Mouse (Mus musculus) midbrain, embryonic 10.5 days (tissue): ENCODE data around the gene B9d2. TPM values are rescaled to one million over a fixed set of nuclear protein-coding genes. Genes with fewer than 3 reads are reported as not detected.

Experiments
- DNase-seq: peaks from one replicate; pipeline ENCODE4 v3.0.0-alpha.2; 2017; ENCODE audit warnings: low spot score
- H3K27ac ChIP-seq: fragments of 300-500 bp; sonication (generic); replicated peaks from 2 replicates; pipeline ENCODE4 v1.5.1; 2016; ENCODE audit warnings: mild to moderate bottlenecking
- H3K27me3 ChIP-seq: fragments of 300-500 bp; sonication (generic); 2 replicates; pipeline ENCODE4 v1.6.1; 2016; ENCODE audit warnings: low read depth, mild to moderate bottlenecking; ENCODE audit not compliant: poor library complexity, severe bottlenecking
- H3K36me3 ChIP-seq: fragments of 300-500 bp; sonication (generic); 2 replicates; pipeline ENCODE4 v1.6.1; 2016; ENCODE audit warnings: mild to moderate bottlenecking, moderate library complexity
- H3K4me1 ChIP-seq: fragments of 300-500 bp; sonication (generic); 2 replicates; pipeline ENCODE4 v1.6.1; 2016
- H3K4me3 ChIP-seq: fragments of 300-500 bp; sonication (generic); 2 replicates; pipeline ENCODE4 v1.5.1; 2016; ENCODE audit warnings: mild to moderate bottlenecking, moderate library complexity
- H3K9me3 ChIP-seq: fragments of 300-500 bp; sonication (generic); replicated peaks from 2 replicates; pipeline ENCODE4 v1.6.1; 2016; ENCODE audit warnings: mild to moderate bottlenecking
- WGBS: fragments of 180-500 bp; shearing (Covaris S2); methylation state at CpG from one replicate; pipeline ENCODE4 v1.1.7; 2016; 5-methylcytosine and 5-hydroxymethylcytosine counted together
- polyA plus RNA-seq: library from polyadenylated mRNA; unstranded; fragments of >200 nt; fragmentation: Nextera tagmentation; extraction: Ambion mirVana; gene quantifications from 2 replicates; pipeline ENCODE4 v1.2.1, GENCODE M21; 2016

Gene B9d2
- polyA plus RNA-seq, 1 experiment from 2014 or later = 38.9 TPM

- no peak for DNase-seq
- 84% methylated on average over 15 of the region's 15 CpGs for WGBS
- Histone ChIP-seq H3K4me1 (peaks cover 19% of the 10 kb centered on the region), H3K27me3 (peaks cover 60% of the 10 kb centered on the region), H3K9me3 (no peaks in the 10 kb centered on the region), H3K27ac (no peak overlapping the region), H3K36me3 (no peaks in the 10 kb centered on the region), H3K4me3 (no peak overlapping the region)
Measured at GRCm38 (mm10) chr7:25676085-25676781, 4.3 kb upstream of the B9d2 start.

GRCm38 (mm10) chr7:25677013-25677412, 3.6 kb upstream of the B9d2 start:
- H3K27ac ChIP-seq = no peak overlapping the region

DNA sequence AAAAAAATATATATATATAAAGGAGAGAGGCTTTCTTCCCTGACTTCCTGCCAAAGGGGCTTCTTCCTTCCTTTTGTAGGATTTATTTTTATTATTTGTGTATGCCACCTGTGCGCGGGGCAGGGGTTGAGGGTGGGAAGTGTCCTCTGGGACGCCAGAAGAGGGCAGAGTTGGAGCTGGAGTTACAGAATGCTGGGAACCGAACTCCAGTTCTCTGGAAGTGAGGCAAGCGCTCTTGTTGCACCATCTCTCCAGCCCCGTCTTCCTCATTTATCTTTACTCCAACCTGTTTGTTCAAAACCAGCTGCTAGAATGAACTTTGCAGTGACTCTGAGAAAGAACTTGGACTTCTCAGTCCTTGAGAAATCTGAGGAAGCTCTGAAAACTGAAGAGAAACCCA, 609 bp upstream of the B9d2 start:
- no peak for DNase-seq
- H3K27ac ChIP-seq = peak overlapping the region; percentile 97; the same call in 1 of the 2 replicates

More at GRCm38 (mm10) chr7:25677013-25677412, 3.6 kb upstream of the B9d2 start:
- Histone ChIP-seq H3K4me3 (no peak overlapping the region), H3K4me1 (peaks cover 25% of the 10 kb centered on the region), H3K36me3 (no peaks in the 10 kb centered on the region), H3K27me3 (peaks cover 60% of the 10 kb centered on the region), H3K9me3 (no peaks in the 10 kb centered on the region)
- WGBS = 89% methylated on average over 7 of the region's 7 CpGs
- no peak for DNase-seq

GRCm38 (mm10) chr7:25681341-25682231, 1.0 kb downstream of the B9d2 start:
- H3K36me3 ChIP-seq = peaks cover 14% of the 10 kb centered on the region; the same call in 1 of the 2 replicates
- no peak for DNase-seq
- peaks cover 24% of the 10 kb centered on the region for H3K4me1 ChIP-seq
- 68% methylated on average over 15 of the region's 15 CpGs for WGBS
- no peak overlapping the region; the same call in 1 of the 2 replicates for H3K27ac ChIP-seq
- H3K27me3 ChIP-seq = peaks cover 45% of the 10 kb centered on the region
- no peaks in the 10 kb centered on the region for H3K9me3 ChIP-seq
- peak overlapping the region; percentile 74 for H3K4me3 ChIP-seq

More for the DNA sequence above, 609 bp upstream of the B9d2 start:
- no peaks in the 10 kb centered on the region for H3K9me3 ChIP-seq
- peak overlapping the region; percentile 74 for H3K4me3 ChIP-seq
- peaks cover 18% of the 10 kb centered on the region for H3K4me1 ChIP-seq
- H3K27me3 ChIP-seq = peaks cover 45% of the 10 kb centered on the region
- 11% methylated on average over 6 of the region's 6 CpGs for WGBS
- peaks cover 14% of the 10 kb centered on the region; the same call in 1 of the 2 replicates for H3K36me3 ChIP-seq

DNA sequence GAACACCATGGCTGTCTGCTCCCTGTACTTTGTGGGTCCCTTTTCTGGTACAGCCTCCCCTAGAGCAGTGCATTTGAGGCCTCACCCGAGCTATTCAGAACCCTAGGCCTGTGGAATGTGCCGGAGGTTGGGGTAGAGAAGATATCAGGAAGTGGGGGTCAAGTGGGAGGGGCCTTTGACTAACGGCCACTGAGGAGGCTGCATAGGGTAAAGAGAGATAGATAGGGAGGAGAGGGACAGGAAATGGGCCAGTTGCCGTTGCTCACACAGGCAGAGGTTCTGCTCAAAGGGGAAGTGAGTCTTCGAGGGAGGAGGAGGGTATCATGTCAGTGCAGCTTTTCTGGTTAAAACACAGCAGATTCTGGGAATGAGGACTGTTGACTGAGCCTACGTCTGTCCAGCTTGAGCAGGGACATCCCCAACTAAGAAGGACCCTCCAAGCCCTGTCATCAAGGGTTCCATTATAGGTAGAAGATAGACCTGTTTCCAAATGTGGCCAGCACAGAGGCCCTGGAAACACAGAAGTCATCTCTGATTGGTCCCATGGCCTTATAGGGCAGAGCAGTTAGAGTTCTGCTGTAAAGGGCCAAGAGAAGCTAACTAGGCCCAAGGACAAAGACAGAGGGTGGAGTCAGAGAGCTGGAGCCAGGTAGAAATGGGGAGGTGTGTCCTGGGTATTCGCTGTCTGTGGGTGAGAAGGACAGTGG, 3.0 kb downstream of the B9d2 start:
- DNase-seq = no peak
- peaks cover 14% of the 10 kb centered on the region; the same call in 1 of the 2 replicates for H3K36me3 ChIP-seq
- H3K9me3 ChIP-seq = no peaks in the 10 kb centered on the region
- peaks cover 44% of the 10 kb centered on the region for H3K4me1 ChIP-seq
- no peak overlapping the region for H3K27ac ChIP-seq
- H3K27me3 ChIP-seq = peaks cover 54% of the 10 kb centered on the region
- WGBS = 76% methylated on average over 7 of the region's 7 CpGs
- no peak overlapping the region for H3K4me3 ChIP-seq

- Histone ChIP-seq H3K9me3 (no peaks in the 10 kb centered on the region), H3K4me3 (no peak overlapping the region), H3K27ac (no peak overlapping the region), H3K4me1 (peaks cover 55% of the 10 kb centered on the region), H3K36me3 (peaks cover 14% of the 10 kb centered on the region; the same call in 1 of the 2 replicates), H3K27me3 (peaks cover 54% of the 10 kb centered on the region)
- no peak for DNase-seq
- WGBS = 91% methylated on average over 6 of the region's 6 CpGs
Measured at GRCm38 (mm10) chr7:25684659-25685058, 4.1 kb downstream of the B9d2 start.

GRCm38 (mm10) chr7:25685926-25686470, 5.4 kb downstream of the B9d2 start:
- Histone ChIP-seq H3K27ac (no peak overlapping the region), H3K27me3 (peaks cover 66% of the 10 kb centered on the region), H3K36me3 (peaks cover 14% of the 10 kb centered on the region; the same call in 1 of the 2 replicates), H3K4me3 (peak overlapping the region; percentile 63; the same call in 1 of the 2 replicates), H3K4me1 (peaks cover 48% of the 10 kb centered on the region), H3K9me3 (no peaks in the 10 kb centered on the region)
- DNase-seq = no peak
- 72% methylated on average over 21 of the region's 21 CpGs for WGBS

DNA sequence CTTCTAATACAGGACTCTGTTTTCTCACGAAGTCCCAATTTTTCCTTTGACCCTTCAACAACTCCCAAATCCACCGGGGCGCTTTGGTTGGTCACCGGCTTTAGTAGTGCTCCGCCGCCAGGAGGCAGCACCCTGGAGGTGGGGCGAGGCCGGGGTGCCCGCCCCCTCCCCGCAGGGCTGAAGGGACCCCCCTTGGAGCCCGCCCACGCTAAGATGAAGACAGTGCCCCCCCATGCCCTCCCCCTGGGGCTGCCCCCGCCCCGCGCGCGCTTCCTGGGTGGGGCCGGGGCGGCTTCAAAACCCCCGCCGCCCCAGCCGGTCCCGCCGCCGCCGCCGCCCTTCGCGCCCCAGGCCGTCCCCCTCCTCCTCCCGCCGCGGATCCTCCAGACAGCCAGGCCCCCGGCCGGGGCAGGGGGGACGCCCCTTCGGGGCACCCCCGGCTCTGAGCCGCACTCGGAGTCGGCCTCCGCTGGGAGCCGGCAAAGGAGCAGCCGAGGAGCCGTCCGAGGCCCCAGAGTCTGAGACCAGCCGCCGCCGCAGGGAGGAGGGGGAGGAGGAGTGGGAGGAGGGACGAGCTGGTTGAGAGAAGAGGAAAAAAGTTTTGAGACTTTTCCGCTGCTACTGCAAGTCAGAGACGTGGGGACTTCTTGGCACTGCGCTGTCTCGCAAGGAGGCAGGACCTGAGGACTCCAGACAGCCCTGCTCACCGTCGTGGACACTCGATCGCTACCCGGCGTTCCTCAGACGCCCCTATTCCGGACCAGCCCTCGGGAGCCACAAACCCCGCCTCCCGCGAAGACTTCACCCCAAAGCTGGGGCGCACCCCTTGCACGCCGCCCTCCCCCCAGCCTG, 6.3 kb downstream of the B9d2 start, which contains the start of gene Tgfb1:
TSS of gene Tgfb1 (plus strand) at position 323 of the 852 bp plus-strand sequence.
- Histone ChIP-seq H3K27ac (peak within 1 kb of the TSS; percentile 81), H3K4me1 (peaks cover 40% of the 10 kb centered on the region), H3K9me3 (no peaks in the 10 kb centered on the region), H3K4me3 (peak within 1 kb of the TSS; percentile 63), H3K27me3 (peaks cover 75% of the 10 kb centered on the region), H3K36me3 (peaks cover 14% of the 10 kb centered on the region; the same call in 1 of the 2 replicates)
- under 1% methylated on average over 58 of the region's 69 CpGs for WGBS
- peak; percentile 74 for DNase-seq

- Histone ChIP-seq H3K27me3 (peaks cover 81% of the 10 kb centered on the region), H3K36me3 (peaks cover 12% of the 10 kb centered on the region; the same call in 1 of the 2 replicates), H3K4me1 (peaks cover 40% of the 10 kb centered on the region), H3K27ac (peak overlapping the region; percentile 61; the same call in 1 of the 2 replicates), H3K4me3 (peak overlapping the region; percentile 63), H3K9me3 (no peaks in the 10 kb centered on the region; the same call in 1 of the 2 replicates)
- 1% methylated on average over 47 of the region's 47 CpGs for WGBS
- DNase-seq = peak; percentile 42
Measured at GRCm38 (mm10) chr7:25687811-25688401, 7.3 kb downstream of the B9d2 start.

DNA sequence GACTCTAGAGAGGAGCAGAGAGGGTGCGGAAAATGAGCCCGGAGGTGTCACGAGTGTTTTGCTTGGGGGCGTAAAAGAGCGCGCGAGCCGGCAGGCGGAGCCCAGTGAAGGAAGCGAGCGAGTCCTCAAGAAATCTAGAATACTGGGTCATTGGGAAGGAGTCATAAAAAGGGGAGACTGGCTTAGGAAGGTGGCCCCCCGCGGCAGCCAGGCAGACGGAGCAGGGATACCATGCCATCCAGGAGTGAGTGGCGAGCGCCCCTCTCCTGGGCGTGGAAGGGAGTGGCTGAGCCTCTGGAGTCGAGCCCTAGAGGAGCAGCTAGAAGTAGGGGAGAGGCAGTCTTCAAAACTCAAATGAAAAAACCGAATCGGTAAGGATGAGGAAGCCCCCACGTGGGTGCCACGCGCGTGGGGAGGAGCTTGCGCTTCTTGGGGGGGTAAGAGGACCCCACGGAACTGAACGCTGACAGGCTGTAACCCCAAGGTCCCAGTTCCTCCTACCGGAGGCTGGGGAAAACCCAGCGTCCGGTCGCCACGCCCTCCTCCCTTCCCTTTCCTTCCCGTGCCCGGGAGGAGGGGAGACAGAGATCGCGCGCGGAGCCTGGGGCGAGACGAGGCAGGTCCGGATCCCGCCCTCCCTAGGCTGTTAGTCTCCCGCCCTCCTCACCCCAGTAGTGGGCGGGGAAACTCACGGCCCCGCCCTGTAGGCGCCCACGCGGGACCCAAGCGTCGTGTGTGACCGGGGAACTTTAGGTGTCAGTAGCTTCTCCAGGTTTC, 8.4 kb downstream of the B9d2 start:
- peaks cover 81% of the 10 kb centered on the region for H3K27me3 ChIP-seq
- no peaks in the 10 kb centered on the region; the same call in 1 of the 2 replicates for H3K9me3 ChIP-seq
- H3K4me1 ChIP-seq = peaks cover 43% of the 10 kb centered on the region
- peak overlapping the region; percentile 63 for H3K4me3 ChIP-seq
- 0 out of 2 replicates have a peak, but pooled peaks cover 2% of the 10 kb centered on the region for H3K36me3 ChIP-seq
- peak; percentile 50 for DNase-seq
- peak overlapping the region; percentile 49; the same call in 1 of the 2 replicates for H3K27ac ChIP-seq
- WGBS = 2% methylated on average over 44 of the region's 52 CpGs
